Mouse (Mus musculus): ENCODE data around the gene Htr2b.

Htr2b gene

GRCm38 (mm10) chr1:86094413-86094812 lies 17.4 kb downstream of the Htr2b start:
- no peak for DNase-seq (ENCODE audit: low read depth, low spot score)

GRCm38 (mm10) chr1:86076565-86076964 lies 35.2 kb downstream of the Htr2b start:
- no peak for DNase-seq (ENCODE audit: low read depth, low spot score)

GRCm38 (mm10) chr1:86064271-86064991 lies 47.3 kb downstream of the Htr2b start, which contains the start of gene Psmd1:
Gene Psmd1 (plus strand): TSS chr1:86064387.
- peak; percentile 83 for DNase-seq (ENCODE audit: low read depth, low spot score)

GRCm38 (mm10) chr1:86062523-86062922 lies 49.2 kb downstream of the Htr2b start:
- no peak for DNase-seq (ENCODE audit: low read depth, low spot score)

GRCm38 (mm10) chr1:86058856-86059769 lies 52.7 kb downstream of the Htr2b start:
- peak; percentile 83 for DNase-seq (ENCODE audit: low read depth, low spot score)

- DNase-seq (ENCODE audit: low read depth, low spot score): no peak
Observed at GRCm38 (mm10) chr1:86056284-86056683, 55.5 kb downstream of the Htr2b start.

GRCm38 (mm10) chr1:86054943-86055342 lies 56.8 kb downstream of the Htr2b start:
- DNase-seq (ENCODE audit: low read depth, low spot score): no peak

- no peak for DNase-seq (ENCODE audit: low read depth, low spot score)
Observed at GRCm38 (mm10) chr1:86053198-86053921, 58.4 kb downstream of the Htr2b start.
